Mouse (Mus musculus) brain, embryonic 14.5 days (tissue): ENCODE measurements around the gene Cldnd1.

Experiments
- CTCF ChIP-seq: fragments of 200-500 bp; IDR thresholded peaks from 2 replicates; pipeline ENCODE4 v1.5.1; 2012; ENCODE audit warnings: inconsistent platforms, mild to moderate bottlenecking, moderate library complexity, borderline replicate concordance; ENCODE audit not compliant: insufficient read depth, insufficient read length; ENCODE audit errors: extremely low read depth
- POLR2A ChIP-seq: fragments of 200-500 bp; IDR thresholded peaks from 2 replicates; pipeline ENCODE4 v1.6.1; 2012; ENCODE audit warnings: mild to moderate bottlenecking, inconsistent platforms, borderline replicate concordance; ENCODE audit not compliant: poor library complexity, insufficient read depth, insufficient read length, severe bottlenecking; ENCODE audit errors: extremely low read depth

DNA sequence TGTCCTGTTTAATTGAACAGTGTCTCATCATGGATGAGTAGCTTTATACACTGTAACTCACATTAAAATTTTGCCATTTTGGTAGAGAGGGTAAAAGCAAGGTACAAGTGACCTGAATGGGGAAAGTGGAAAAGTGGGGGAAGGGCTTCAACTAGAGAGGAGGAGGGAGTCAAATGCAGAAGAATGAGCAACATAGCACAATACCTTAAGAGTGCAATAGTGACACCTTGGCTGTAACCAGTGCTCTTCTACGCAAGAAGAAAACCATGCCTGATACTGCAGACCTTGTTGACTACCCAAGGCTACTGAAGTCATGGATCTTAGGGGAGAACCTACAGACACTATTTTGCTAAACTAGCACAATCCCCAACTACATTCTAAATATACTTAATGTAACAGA lies 30.4 kb upstream of the Cldnd1 start:
- TF ChIP-seq CTCF (no peak), POLR2A (no peak)
